Mouse (Mus musculus) forebrain, embryonic 14.5 days (tissue): ENCODE results near the gene Acta1. TPM values are rescaled to one million over a fixed set of nuclear protein-coding genes. Genes with fewer than 3 reads are reported as not detected.

ENCODE experiments used
- ATAC-seq: fragments of 200-750 bp; cut with Nextera tagmentation; 2 replicates; pipeline ENCODE4 v1.8.0; 2017; ENCODE audit warnings: mild to moderate bottlenecking, moderate library complexity
- DNase-seq: peaks from one replicate; pipeline ENCODE4 v3.0.0-alpha.2; 2015; ENCODE audit warnings: low spot score
- H3K27ac ChIP-seq: fragments of 300-500 bp; sonication (generic); 2 replicates; pipeline ENCODE4 v1.5.1; 2014; ENCODE audit warnings: low read depth, mild to moderate bottlenecking, control low read depth, low read length, moderate library complexity
- H3K27me3 ChIP-seq: fragments of 300-500 bp; sonication (generic); replicated peaks from 2 replicates; pipeline ENCODE4 v1.6.1; 2014; ENCODE audit warnings: low read length, control low read depth, mixed read lengths; ENCODE audit not compliant: control insufficient read depth, insufficient read depth
- H3K36me3 ChIP-seq: fragments of 300-500 bp; sonication (generic); 2 replicates; pipeline ENCODE4 v1.6.1; 2014; ENCODE audit warnings: low read length, control low read depth; ENCODE audit not compliant: control insufficient read depth, insufficient read depth
- H3K4me1 ChIP-seq: fragments of 300-500 bp; sonication (generic); 2 replicates; pipeline ENCODE4 v1.6.1; 2014; ENCODE audit warnings: antibody characterized with exemption, low read length, control low read depth; ENCODE audit not compliant: control insufficient read depth, insufficient read depth
- H3K4me2 ChIP-seq: fragments of 300-500 bp; sonication (generic); 2 replicates; pipeline ENCODE4 v1.6.1; 2014; ENCODE audit warnings: mild to moderate bottlenecking, control low read depth, low read length
- H3K4me3 ChIP-seq: fragments of 300-500 bp; sonication (generic); 2 replicates; pipeline ENCODE4 v1.5.1; 2014; ENCODE audit warnings: low read depth, low read length, control low read depth
- H3K9ac ChIP-seq: fragments of 300-500 bp; sonication (generic); 2 replicates; pipeline ENCODE4 v1.6.1; 2014; ENCODE audit warnings: mild to moderate bottlenecking, low read length, control low read depth, moderate library complexity
- H3K9me3 ChIP-seq: fragments of 300-500 bp; sonication (generic); replicated peaks from 2 replicates; pipeline ENCODE4 v1.6.1; 2016; ENCODE audit warnings: low read length, control low read depth, mixed read lengths; ENCODE audit not compliant: control insufficient read depth
- WGBS: fragments of 180-500 bp; shearing (Covaris S2); extraction: QIAGEN DNeasy Blood & Tissue Kit; methylation state at CpG from one replicate; pipeline ENCODE4 v1.1.7; 2014; 5-methylcytosine and 5-hydroxymethylcytosine counted together
- polyA plus RNA-seq: library from polyadenylated mRNA; unstranded; fragments of >200 nt; fragmentation: Nextera tagmentation; extraction: Ambion mirVana; gene quantifications from 2 replicates; pipeline ENCODE4 v1.2.1, GENCODE M21; 2014

Gene Acta1
- polyA plus RNA-seq, 1 experiment from 2014 or later: 4.4 TPM

DNA sequence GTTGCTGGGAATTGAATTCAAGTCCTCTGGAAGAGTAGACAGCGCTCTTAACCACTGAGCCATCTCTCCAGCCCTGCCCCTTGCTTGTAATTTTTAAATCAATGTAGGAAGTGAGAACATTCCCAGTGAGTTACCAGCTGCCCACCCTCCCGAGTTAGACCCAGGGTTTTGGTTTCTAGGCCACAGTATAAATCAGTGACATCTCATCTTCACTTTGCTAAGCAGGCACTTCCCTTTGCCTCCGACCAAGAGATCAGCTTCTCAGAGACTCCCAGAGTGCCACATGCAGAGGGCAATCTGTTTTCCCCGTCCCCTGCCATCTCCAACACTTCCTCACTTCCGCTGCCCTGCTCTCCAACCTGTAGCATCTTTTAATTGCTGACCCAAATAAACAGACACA lies 4.0 kb upstream of the Acta1 start:
- no peak overlapping the region for H3K9ac ChIP-seq
- H3K4me1 ChIP-seq: no peaks in the 10 kb centered on the region
- H3K4me2 ChIP-seq: no peak overlapping the region
- H3K27ac ChIP-seq: no peak overlapping the region
- H3K36me3 ChIP-seq: peaks cover 41% of the 10 kb centered on the region
- no peaks in the 10 kb centered on the region for H3K9me3 ChIP-seq
- H3K27me3 ChIP-seq: peaks cover 18% of the 10 kb centered on the region
- DNase-seq (no peak), ATAC-seq (no peak)
- H3K4me3 ChIP-seq: no peak overlapping the region
- 91% methylated on average over 5 of the region's 5 CpGs for WGBS

DNA sequence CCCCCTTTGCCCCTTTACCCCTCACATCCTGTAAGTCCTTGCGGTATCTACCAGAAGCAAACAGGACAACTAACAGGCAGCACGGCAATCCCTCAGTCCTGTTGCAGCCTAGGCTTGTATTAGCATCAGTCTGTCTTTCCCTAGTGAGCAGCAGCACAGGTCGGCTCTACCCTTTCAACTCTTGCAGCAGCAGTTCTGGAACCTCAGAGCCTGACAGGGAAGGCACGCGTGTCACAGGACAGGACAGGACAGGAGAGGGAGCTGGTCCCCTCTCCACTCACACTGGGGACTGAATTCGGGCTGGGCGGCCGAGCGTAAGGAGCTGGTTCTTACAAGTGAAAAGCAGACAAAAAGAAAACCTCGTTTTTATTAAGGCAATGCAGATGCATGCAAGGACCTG lies 2.2 kb upstream of the Acta1 start:
- no peak overlapping the region for H3K27ac ChIP-seq
- no peak overlapping the region for H3K9ac ChIP-seq
- H3K4me3 ChIP-seq: no peak overlapping the region
- 51% methylated on average over 10 of the region's 10 CpGs for WGBS
- no peak for ATAC-seq
- peaks cover 35% of the 10 kb centered on the region for H3K27me3 ChIP-seq
- DNase-seq: no peak
- peaks cover 24% of the 10 kb centered on the region for H3K36me3 ChIP-seq
- no peaks in the 10 kb centered on the region for H3K9me3 ChIP-seq
- 0 out of 2 replicates have a peak, but pooled peaks cover 3% of the 10 kb centered on the region for H3K4me1 ChIP-seq
- H3K4me2 ChIP-seq: no peak overlapping the region

DNA sequence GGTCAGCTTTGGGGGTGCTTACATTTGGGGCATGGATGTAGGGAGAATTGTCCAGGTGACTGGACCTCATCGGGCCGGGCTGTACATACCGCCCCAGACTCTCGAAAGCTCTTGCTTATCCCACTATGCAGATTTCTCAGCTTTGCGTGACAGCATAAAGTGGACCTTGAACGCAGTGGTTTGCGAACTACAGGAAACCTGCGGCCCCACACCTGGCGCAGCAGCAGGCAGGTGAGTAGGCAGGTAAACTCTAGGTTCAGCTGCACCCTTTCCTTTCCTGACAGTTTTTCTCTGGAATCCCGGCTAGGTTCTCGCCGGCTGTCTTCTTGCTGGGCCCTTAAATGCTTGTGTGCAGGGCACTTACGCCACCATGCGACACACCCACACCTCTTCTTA lies 1.8 kb upstream of the Acta1 start:
- Histone ChIP-seq H3K36me3 (peaks cover 20% of the 10 kb centered on the region), H3K27ac (no peak overlapping the region), H3K4me3 (no peak overlapping the region), H3K27me3 (peaks cover 39% of the 10 kb centered on the region), H3K9me3 (no peaks in the 10 kb centered on the region), H3K4me2 (no peak overlapping the region), H3K9ac (no peak overlapping the region), H3K4me1 (peaks cover 5% of the 10 kb centered on the region)
- 66% methylated on average over 14 of the region's 14 CpGs for WGBS
- ATAC-seq (no peak), DNase-seq (no peak)

DNA sequence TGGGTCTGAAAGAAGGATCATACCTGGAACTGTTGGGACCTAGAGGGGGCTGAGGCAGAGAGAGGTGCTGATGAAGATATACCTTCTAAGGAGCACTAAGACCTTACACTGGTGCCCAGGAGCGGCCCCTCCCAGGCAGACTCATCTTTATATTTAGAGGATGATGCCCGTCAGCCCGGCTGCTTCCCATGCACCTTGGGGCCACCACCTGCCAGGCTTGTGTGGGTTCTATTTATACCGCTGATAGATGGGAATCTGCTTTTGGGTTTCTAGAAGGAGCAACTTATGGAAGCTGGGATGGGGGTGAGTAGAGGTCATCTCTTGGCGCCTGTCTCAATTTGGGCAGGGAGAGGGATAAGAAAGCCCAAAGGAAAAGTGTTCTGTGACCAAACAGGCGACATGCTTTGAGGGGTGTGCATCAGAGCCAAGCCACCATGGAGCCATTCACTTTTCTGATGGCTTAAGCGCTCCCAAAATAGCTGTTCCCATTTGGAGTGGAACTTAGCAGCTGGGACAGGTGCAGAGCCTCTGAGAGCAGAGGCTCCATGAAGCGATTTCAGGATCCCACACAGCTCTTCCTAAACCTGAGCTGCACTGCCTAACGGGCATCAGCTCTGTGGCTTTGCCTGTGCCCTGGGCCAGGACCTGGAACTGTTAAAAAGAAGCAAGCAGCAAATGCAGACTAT lies 1.3 kb upstream of the Acta1 start:
- DNase-seq: no peak
- Histone ChIP-seq H3K9me3 (no peaks in the 10 kb centered on the region), H3K27ac (no peak overlapping the region), H3K4me3 (no peak overlapping the region), H3K4me1 (peaks cover 8% of the 10 kb centered on the region), H3K4me2 (no peak overlapping the region), H3K9ac (no peak overlapping the region), H3K27me3 (peaks cover 43% of the 10 kb centered on the region), H3K36me3 (peaks cover 18% of the 10 kb centered on the region)
- ATAC-seq: no peak
- WGBS: 77% methylated on average over 9 of the region's 9 CpGs

DNA sequence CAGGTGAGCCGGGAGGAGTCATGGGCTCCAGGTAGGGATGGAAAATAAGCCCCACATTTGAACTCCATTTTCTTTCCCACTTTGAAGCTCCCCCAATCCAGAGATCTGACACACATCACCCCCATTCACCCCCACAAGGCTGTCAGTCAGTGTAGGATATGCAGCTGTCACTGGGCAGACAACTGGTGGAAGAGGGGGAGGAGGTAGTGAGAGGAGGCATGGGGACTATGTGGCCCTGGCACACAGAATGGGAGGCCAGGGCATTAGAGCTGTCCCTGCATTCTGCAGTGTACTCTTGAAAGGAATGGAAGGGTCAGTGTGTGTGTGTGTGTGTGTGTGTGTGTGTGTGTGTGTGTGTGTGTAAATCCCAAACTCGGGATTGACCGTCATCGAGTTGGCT lies 679 bp upstream of the Acta1 start:
- Histone ChIP-seq H3K27me3 (peaks cover 48% of the 10 kb centered on the region), H3K4me2 (no peak overlapping the region), H3K4me1 (peaks cover 8% of the 10 kb centered on the region), H3K9ac (no peak overlapping the region), H3K9me3 (no peaks in the 10 kb centered on the region), H3K36me3 (peaks cover 12% of the 10 kb centered on the region), H3K27ac (no peak overlapping the region), H3K4me3 (no peak overlapping the region)
- DNase-seq: no peak
- 79% methylated on average over 4 of the region's 4 CpGs for WGBS
- no peak for ATAC-seq

DNA sequence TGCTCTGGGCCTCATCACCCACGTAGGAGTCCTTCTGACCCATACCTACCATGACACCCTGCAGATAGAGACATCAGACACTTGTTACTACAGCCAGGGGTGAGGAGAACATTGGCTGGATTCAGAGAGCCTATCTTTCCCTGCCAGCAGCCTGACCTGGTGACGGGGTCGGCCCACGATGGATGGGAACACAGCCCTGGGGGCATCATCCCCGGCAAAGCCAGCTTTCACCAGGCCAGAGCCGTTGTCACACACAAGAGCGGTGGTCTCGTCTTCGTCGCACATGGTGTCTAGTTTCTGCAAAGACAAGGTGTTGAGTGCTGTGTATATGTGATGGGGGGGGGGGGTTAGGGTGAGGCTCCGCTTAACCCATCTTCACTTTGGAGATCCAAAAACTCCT lies 1.1 kb downstream of the Acta1 start:
- Histone ChIP-seq H3K4me2 (no peak overlapping the region), H3K36me3 (no peaks in the 10 kb centered on the region), H3K27me3 (peaks cover 54% of the 10 kb centered on the region), H3K9ac (no peak overlapping the region), H3K4me3 (no peak overlapping the region), H3K9me3 (no peaks in the 10 kb centered on the region), H3K4me1 (peaks cover 8% of the 10 kb centered on the region), H3K27ac (no peak overlapping the region)
- 72% methylated on average over 11 of the region's 11 CpGs for WGBS
- ATAC-seq (no peak), DNase-seq (no peak)

DNA sequence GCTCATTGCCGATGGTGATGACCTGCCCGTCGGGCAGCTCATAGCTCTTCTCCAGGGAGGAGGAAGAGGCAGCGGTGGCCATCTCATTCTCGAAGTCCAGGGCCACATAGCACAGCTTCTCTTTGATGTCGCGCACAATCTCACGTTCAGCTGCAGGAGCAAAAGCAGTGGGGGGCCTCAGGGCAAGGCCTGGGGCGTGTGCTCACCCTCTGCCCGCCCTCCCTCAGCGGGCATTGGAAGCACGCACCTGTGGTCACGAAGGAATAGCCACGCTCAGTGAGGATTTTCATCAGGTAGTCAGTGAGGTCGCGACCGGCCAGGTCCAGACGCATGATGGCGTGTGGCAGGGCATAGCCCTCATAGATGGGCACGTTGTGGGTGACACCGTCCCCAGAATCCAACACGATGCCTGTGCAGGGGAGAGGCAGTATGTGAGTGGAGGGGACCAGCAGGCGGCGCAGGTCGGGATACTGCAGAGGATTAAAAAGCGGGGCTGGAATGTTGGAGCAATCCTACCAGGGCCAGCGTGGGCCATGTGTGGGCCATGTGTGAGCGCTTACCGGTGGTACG lies 1.9 kb downstream of the Acta1 start:
- Histone ChIP-seq H3K9me3 (no peaks in the 10 kb centered on the region), H3K4me3 (peak overlapping the region; percentile 43), H3K27me3 (peaks cover 54% of the 10 kb centered on the region), H3K4me1 (peaks cover 8% of the 10 kb centered on the region), H3K36me3 (no peaks in the 10 kb centered on the region), H3K4me2 (peak overlapping the region; percentile 64), H3K9ac (peak overlapping the region; percentile 62), H3K27ac (no peak overlapping the region)
- DNase-seq: peak; percentile 27
- 9% methylated on average over 30 of the region's 30 CpGs for WGBS
- ATAC-seq: peak; percentile 17; the same call in 1 of the 2 replicates

DNA sequence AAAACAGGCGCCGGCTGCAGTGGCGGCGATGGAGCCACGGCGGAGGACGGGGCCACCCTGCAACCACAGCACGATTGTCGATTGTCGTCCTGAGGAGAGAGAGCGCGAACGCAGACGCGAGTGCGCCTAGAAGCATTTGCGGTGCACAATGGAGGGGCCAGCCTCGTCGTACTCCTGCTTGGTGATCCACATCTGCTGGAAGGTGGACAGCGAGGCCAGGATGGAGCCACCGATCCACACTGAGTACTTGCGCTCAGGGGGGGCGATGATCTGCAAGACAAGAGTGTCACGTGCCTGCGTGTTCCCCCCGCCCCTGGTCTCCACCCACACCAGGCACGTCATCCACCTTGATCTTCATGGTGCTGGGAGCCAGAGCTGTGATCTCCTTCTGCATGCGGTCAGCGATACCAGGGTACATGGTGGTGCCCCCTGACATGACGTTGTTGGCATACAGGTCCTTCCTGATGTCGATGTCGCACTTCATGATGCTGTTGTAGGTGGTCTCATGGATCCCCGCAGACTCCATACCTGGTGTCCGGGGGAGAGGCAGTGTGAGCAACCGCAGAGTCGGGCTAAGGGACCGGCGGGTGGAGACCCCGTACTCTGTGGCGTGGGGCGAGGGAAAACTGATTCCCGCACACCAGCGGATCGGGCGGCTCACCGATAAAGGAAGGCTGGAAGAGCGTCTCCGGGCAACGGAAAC lies 2.5 kb downstream of the Acta1 start:
- peak overlapping the region; percentile 62 for H3K9ac ChIP-seq
- peaks cover 8% of the 10 kb centered on the region for H3K4me1 ChIP-seq
- under 1% methylated on average over 49 of the region's 49 CpGs for WGBS
- H3K27ac ChIP-seq: 0 out of 2 replicates have a peak overlapping the region, but pooled peaks have one; percentile 14
- peak overlapping the region; percentile 64 for H3K4me2 ChIP-seq
- no peaks in the 10 kb centered on the region for H3K36me3 ChIP-seq
- peaks cover 54% of the 10 kb centered on the region for H3K27me3 ChIP-seq
- peak; percentile 89 for ATAC-seq
- H3K9me3 ChIP-seq: no peaks in the 10 kb centered on the region
- peak; percentile 78 for DNase-seq
- H3K4me3 ChIP-seq: peak overlapping the region; percentile 43

DNA sequence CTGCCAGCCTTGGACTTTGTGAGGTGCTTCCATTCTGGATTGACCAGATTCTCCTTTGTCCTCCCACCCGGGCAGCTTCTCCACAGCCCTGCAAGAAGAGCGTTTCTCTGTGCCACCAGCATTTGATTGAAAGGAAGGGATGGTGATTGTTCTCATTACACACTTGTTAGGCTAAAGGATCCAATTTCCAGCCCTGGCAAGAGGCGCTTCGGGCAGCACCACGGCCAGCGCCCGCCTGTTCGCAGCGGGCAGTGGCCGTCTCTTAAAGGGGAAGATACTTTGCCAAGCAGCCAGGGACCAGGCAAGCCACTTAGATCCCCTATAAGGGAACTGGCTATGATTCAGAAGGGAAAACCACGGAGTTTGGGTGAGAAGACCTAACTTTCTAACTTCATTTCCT lies 3.3 kb downstream of the Acta1 start:
- Histone ChIP-seq H3K4me2 (peak overlapping the region; percentile 64), H3K36me3 (no peaks in the 10 kb centered on the region), H3K9ac (peak overlapping the region; percentile 62), H3K4me3 (peak overlapping the region; percentile 43), H3K9me3 (no peaks in the 10 kb centered on the region), H3K27ac (no peak overlapping the region), H3K27me3 (peaks cover 54% of the 10 kb centered on the region), H3K4me1 (peaks cover 8% of the 10 kb centered on the region)
- ATAC-seq (peak; percentile 38; the same call in 1 of the 2 replicates), DNase-seq (peak; percentile 69)
- under 1% methylated on average over 11 of the region's 11 CpGs for WGBS
